Mouse (Mus musculus) heart, embryonic 15.5 days (tissue): ENCODE data around the gene Ppm1m. TPM values are rescaled to one million over a fixed set of nuclear protein-coding genes. Genes with fewer than 3 reads are reported as not detected.

Source experiments
- ATAC-seq: fragments of 200-750 bp; cut with Nextera tagmentation; replicated peaks from 2 replicates; pipeline ENCODE4 v1.8.0; 2017; ENCODE audit warnings: low read depth, moderate TSS enrichment; ENCODE audit not compliant: insufficient number of reproducible peaks, insufficient read depth, low FRiP score
- H3K27ac ChIP-seq: fragments of 300-500 bp; sonication (generic); 2 replicates; pipeline ENCODE4 v1.5.1; 2015; ENCODE audit warnings: mild to moderate bottlenecking, inconsistent platforms
- H3K27me3 ChIP-seq: fragments of 300-500 bp; sonication (generic); 2 replicates; pipeline ENCODE4 v1.6.1; 2015; ENCODE audit warnings: inconsistent platforms
- H3K36me3 ChIP-seq: fragments of 300-500 bp; sonication (generic); 2 replicates; pipeline ENCODE4 v1.6.1; 2015; ENCODE audit warnings: mild to moderate bottlenecking, inconsistent platforms
- H3K4me1 ChIP-seq: fragments of 300-500 bp; sonication (generic); replicated peaks from 2 replicates; pipeline ENCODE4 v1.6.1; 2015; ENCODE audit warnings: inconsistent platforms
- H3K4me2 ChIP-seq: fragments of 300-500 bp; sonication (generic); 2 replicates; pipeline ENCODE4 v1.6.1; 2015; ENCODE audit warnings: inconsistent platforms, mild to moderate bottlenecking, moderate library complexity
- H3K4me3 ChIP-seq: fragments of 300-500 bp; sonication (generic); 2 replicates; pipeline ENCODE4 v1.5.1; 2015; ENCODE audit warnings: mild to moderate bottlenecking, inconsistent platforms
- H3K9ac ChIP-seq: fragments of 300-500 bp; sonication (generic); 2 replicates; pipeline ENCODE4 v1.6.1; 2015; ENCODE audit warnings: mild to moderate bottlenecking, inconsistent platforms
- H3K9me3 ChIP-seq: fragments of 300-500 bp; sonication (generic); replicated peaks from 2 replicates; pipeline ENCODE4 v1.6.1; 2016; ENCODE audit warnings: inconsistent platforms
- WGBS: fragments of 180-500 bp; shearing (Covaris S2); methylation state at CpG from one replicate; pipeline ENCODE4 v1.1.7; 2015; ENCODE audit warnings: mixed read lengths; 5-methylcytosine and 5-hydroxymethylcytosine counted together
- polyA plus RNA-seq: library from polyadenylated mRNA; unstranded; fragments of >200 nt; fragmentation: Nextera tagmentation; extraction: Ambion mirVana; gene quantifications from 2 replicates; pipeline ENCODE4 v1.2.1, GENCODE M21; 2015

Ppm1m gene
- polyA plus RNA-seq, 1 experiment from 2014 or later: 23.1 TPM

DNA sequence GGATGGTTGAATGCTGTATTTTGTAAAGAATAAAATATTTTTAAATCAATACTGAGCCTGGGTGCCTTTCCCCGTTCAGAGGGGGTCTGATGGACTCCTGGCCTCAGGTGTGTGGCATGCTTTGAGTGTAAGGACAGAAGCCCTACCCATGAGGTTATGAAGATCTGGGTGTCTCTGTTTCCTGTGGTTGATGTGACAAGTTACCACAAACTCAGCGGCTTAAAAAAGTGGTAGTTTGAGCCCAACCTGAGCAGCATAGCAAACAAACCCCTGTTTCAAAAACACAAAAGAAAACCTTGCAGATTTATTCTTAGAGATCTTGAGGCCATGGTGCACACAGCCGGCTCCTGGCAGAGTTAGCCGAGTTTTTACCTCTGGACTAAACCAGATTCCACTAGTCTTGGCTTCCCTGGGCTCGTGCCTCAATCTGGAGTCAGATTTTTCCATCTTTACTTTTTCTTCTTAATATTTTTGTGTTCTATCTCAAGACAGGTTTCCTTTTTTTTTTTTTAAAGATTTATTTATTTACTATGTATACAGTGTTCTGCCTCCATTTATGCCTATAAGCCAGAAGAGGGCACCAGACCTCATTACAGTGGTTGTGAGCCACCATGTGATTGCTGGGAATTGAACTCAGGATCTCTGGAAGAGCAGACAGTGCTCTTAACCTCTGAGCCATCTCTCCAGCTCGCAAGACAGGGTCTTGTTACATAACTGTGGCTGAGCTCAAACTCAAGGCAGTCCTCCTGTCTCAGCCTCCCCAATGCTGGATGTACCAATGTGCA, 16.0 kb upstream of the Ppm1m start:
- WGBS: 78% methylated on average over 6 of the region's 6 CpGs
- Histone ChIP-seq H3K27me3 (no peaks in the 10 kb centered on the region), H3K4me3 (no peak overlapping the region), H3K27ac (no peak overlapping the region), H3K36me3 (peaks cover 31% of the 10 kb centered on the region), H3K9ac (no peak overlapping the region), H3K9me3 (no peaks in the 10 kb centered on the region), H3K4me1 (peaks cover 12% of the 10 kb centered on the region), H3K4me2 (no peak overlapping the region)
- ATAC-seq: no peak

DNA sequence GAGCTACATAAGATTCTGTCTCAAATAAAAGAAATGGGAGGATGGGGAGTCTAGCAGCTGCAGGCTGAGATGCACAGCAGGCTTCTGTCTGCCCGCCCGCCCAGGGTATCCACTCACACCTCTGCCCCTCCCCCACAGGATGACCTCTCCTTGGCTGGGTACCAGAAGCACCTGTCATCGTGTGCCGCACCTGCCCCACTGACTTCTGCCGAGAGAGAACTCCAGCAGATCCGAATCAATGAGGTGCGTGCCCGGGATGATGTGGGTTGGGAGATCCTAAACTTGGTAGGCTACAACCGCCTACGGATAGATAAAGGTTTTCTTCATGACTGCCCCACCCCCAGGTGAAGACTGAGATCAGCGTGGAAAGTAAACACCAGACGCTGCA, 13.0 kb upstream of the Ppm1m start:
- Histone ChIP-seq H3K27me3 (no peaks in the 10 kb centered on the region), H3K4me2 (no peak overlapping the region), H3K27ac (no peak overlapping the region), H3K9ac (no peak overlapping the region), H3K4me3 (no peak overlapping the region), H3K4me1 (peaks cover 12% of the 10 kb centered on the region), H3K36me3 (peaks cover 34% of the 10 kb centered on the region), H3K9me3 (no peaks in the 10 kb centered on the region)
- no peak for ATAC-seq
- 84% methylated on average over 12 of the region's 12 CpGs for WGBS

DNA sequence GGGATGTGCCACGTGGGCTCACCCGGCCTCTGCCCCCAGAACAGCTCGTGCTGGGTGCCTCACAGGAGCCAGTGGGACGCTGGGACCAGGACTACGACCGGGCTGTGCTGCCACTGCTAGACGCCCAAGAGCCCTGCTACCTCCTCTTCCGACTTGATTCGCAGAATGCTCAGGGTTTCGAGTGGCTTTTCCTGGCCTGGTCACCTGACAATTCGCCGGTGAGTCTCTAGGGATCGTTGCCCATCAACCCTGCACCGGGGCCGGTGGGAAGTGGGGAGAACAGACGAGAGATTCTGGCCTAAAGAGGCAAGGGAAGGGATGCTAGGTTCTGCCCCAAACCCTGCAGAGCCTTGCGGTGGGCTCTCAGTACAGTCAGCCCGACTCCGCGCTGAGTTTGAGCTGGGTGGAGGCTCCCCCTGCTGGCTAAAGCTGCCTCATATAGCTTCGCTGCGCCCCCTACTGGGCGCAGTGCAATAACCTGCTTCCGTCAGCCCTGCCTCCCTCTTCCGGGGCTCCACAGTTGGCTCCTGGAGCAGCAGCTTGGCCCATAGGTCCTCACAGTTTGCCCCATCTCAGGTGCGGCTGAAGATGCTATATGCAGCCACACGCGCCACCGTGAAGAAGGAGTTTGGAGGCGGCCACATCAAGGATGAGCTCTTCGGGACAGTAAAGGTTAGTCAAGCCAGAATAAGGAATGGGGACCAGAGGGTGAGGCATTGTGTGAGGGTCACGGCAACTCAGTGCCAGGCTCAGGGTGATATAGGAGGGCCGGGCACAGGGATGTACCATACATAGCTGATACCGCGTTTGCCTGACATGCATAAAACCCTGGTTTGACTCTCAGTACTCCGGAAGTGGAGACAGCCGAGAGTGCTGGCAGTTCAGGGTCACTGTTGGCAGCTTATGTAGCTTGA, 12.4 kb upstream of the Ppm1m start:
- Histone ChIP-seq H3K27me3 (no peaks in the 10 kb centered on the region), H3K4me3 (peak overlapping the region; percentile 36), H3K4me2 (peak overlapping the region; percentile 63), H3K27ac (peak overlapping the region; percentile 41; the same call in 1 of the 2 replicates), H3K4me1 (peaks cover 14% of the 10 kb centered on the region), H3K9me3 (no peaks in the 10 kb centered on the region), H3K36me3 (peaks cover 34% of the 10 kb centered on the region), H3K9ac (peak overlapping the region; percentile 46)
- peak; percentile 67 for ATAC-seq
- 22% methylated on average over 37 of the region's 37 CpGs for WGBS

DNA sequence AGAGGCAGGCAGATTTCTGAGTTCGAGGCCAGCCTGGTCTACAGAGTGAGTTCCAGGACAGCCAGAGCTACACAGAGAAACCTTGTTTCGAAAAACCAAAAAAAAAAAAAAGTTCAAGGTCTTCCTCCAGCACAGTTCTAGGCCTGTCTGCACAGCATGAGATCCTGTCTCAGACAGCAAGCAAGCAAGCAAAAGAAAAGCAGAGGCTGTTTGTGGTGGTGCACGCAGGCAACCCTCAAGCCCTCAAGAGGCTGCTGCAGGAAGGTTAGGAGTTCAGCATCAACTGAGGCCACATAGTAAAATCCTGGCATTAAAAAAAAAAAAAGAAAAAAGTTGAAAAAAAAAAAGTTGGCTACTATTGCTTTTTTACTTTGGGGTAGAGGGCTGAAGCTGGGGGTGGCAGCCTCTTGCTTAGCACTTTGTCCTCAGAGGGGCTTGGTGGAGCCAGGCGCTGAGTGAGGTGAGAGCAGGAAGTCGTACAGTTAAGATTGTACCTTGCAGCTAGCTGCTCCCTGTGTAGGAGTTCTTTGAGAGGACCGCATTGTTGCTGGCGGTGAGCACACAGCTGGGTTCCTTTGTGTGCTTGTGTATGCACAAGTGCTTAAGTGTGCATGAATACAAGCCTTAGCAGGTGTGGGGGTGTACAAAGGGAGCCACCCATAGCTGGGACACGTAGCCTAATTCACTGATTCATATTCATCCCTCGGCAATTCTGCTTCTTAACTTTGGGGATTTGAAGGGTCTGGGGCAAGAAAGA, 11.5 kb upstream of the Ppm1m start:
- peak overlapping the region; percentile 46; the same call in 1 of the 2 replicates for H3K9ac ChIP-seq
- WGBS: 62% methylated on average over 9 of the region's 9 CpGs
- H3K4me2 ChIP-seq: peak overlapping the region; percentile 63
- H3K36me3 ChIP-seq: peaks cover 34% of the 10 kb centered on the region
- no peak for ATAC-seq
- H3K4me3 ChIP-seq: peak overlapping the region; percentile 36; the same call in 1 of the 2 replicates
- H3K27me3 ChIP-seq: no peaks in the 10 kb centered on the region
- no peaks in the 10 kb centered on the region for H3K9me3 ChIP-seq
- peaks cover 23% of the 10 kb centered on the region for H3K4me1 ChIP-seq
- peak overlapping the region; percentile 41; the same call in 1 of the 2 replicates for H3K27ac ChIP-seq

DNA sequence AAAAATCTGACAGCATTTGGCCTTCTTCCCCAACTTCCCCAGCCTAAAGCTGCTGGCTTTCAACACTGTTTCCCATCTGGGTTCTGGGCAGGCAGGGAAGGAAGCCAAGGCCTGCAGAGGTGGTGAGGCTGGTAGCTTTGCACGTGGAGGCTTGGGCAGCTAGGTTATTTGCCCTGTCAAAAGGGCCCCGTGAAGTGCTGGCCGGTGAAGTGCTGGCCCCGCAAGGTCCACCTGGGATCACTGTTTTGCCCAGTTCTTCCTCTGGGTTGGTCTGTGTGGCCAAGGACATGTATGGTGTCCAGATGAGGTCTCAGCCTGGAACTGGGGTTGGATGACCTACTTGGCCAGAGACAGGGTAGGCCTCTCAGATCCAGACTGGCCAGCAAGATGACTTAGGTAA, 10.4 kb upstream of the Ppm1m start:
- 88% methylated on average over 4 of the region's 4 CpGs for WGBS
- peaks cover 29% of the 10 kb centered on the region for H3K4me1 ChIP-seq
- H3K4me2 ChIP-seq: no peak overlapping the region
- peaks cover 29% of the 10 kb centered on the region for H3K36me3 ChIP-seq
- ATAC-seq: no peak
- H3K9me3 ChIP-seq: no peaks in the 10 kb centered on the region
- no peak overlapping the region for H3K27ac ChIP-seq
- H3K4me3 ChIP-seq: no peak overlapping the region
- H3K9ac ChIP-seq: no peak overlapping the region
- no peaks in the 10 kb centered on the region for H3K27me3 ChIP-seq

DNA sequence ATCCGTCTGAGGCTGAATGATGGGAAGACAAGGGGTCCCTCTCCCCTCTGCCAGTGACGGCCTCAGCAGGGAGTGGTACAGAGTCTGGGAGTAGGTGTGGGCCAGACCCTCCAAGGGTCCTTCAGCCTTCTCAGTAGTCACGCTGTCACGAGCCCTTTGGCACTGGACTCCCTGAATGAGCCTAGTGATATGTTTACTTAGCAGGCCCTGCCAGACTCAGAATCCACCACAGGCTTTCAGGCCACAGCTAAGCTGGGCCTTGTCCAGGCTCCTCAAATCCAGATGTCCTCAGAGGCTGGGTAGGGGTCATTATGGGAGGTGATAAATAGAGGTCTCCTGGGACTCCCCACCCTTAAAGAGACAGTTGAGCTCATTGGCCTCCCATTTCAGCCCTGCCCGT, 8.6 kb upstream of the Ppm1m start:
- no peak for ATAC-seq
- Histone ChIP-seq H3K27me3 (no peaks in the 10 kb centered on the region), H3K4me1 (peaks cover 47% of the 10 kb centered on the region), H3K9ac (no peak overlapping the region), H3K9me3 (no peaks in the 10 kb centered on the region), H3K36me3 (peaks cover 12% of the 10 kb centered on the region), H3K27ac (no peak overlapping the region), H3K4me2 (no peak overlapping the region), H3K4me3 (no peak overlapping the region)
- WGBS: 79% methylated on average over 5 of the region's 5 CpGs

DNA sequence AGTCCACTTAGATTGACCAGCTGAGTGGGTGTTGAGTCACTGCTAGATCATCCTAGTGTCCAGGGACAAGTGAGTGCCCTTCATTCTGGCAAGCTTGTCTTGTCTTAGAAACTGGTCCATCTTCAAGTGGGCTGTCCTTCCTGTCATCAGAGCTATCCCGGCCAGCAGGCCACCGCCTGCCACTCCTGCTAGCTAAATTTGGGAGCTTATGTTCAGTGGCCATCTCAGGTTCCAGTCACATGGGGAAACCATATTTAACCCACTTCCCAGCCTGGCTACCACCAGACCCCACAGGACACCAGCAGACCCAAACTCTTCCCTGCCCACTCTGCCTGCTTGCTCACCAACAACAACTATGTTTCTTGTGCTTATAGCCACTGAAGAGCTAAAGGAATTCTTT, 7.0 kb upstream of the Ppm1m start:
- Histone ChIP-seq H3K9ac (no peak overlapping the region), H3K4me3 (peak overlapping the region; percentile 23; the same call in 1 of the 2 replicates), H3K9me3 (no peaks in the 10 kb centered on the region), H3K4me1 (peaks cover 45% of the 10 kb centered on the region), H3K27me3 (no peaks in the 10 kb centered on the region), H3K36me3 (peaks cover 3% of the 10 kb centered on the region; the same call in 1 of the 2 replicates), H3K4me2 (peak overlapping the region; percentile 20; the same call in 1 of the 2 replicates), H3K27ac (peak overlapping the region; percentile 47)
- ATAC-seq: no peak
- WGBS: 41% methylated on average over 2 of the region's 2 CpGs

DNA sequence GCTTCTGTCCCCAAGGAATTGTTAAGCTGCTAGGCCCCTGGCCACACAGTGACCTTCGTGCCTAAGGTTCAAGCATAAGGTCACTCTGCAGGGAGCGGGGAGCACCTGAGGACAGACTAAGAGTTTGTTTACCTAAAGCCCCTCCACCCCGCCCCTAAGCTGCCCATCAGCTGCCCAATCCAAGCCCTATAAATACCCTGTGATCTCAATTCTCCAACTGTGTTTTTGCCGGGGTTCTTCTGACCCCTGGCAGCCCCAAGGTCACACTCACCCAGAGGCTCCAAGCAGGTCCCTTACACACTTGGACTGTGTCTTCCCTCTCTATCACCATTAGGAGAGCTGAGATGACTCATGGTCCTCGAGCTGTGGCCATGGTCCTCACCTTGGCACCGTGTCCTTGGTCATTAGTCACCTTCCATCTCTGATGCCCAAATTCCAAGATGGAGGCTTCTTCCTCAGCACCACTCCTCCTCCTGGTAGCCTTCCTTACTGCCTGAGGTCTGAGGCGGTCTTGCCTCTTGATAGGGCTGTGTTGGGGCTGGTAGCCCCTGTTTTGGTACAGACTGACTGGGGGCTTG, 6.3 kb upstream of the Ppm1m start:
- no peak overlapping the region for H3K4me2 ChIP-seq
- 69% methylated on average over 7 of the region's 7 CpGs for whole genome bisulfite sequencing
- H3K36me3 ChIP-seq: peaks cover 3% of the 10 kb centered on the region; the same call in 1 of the 2 replicates
- H3K4me3 ChIP-seq: no peak overlapping the region
- no peaks in the 10 kb centered on the region for H3K27me3 ChIP-seq
- no peak overlapping the region for H3K9ac ChIP-seq
- ATAC-seq: no peak
- H3K9me3 ChIP-seq: no peaks in the 10 kb centered on the region
- peaks cover 40% of the 10 kb centered on the region for H3K4me1 ChIP-seq
- peak overlapping the region; percentile 47 for H3K27ac ChIP-seq

DNA sequence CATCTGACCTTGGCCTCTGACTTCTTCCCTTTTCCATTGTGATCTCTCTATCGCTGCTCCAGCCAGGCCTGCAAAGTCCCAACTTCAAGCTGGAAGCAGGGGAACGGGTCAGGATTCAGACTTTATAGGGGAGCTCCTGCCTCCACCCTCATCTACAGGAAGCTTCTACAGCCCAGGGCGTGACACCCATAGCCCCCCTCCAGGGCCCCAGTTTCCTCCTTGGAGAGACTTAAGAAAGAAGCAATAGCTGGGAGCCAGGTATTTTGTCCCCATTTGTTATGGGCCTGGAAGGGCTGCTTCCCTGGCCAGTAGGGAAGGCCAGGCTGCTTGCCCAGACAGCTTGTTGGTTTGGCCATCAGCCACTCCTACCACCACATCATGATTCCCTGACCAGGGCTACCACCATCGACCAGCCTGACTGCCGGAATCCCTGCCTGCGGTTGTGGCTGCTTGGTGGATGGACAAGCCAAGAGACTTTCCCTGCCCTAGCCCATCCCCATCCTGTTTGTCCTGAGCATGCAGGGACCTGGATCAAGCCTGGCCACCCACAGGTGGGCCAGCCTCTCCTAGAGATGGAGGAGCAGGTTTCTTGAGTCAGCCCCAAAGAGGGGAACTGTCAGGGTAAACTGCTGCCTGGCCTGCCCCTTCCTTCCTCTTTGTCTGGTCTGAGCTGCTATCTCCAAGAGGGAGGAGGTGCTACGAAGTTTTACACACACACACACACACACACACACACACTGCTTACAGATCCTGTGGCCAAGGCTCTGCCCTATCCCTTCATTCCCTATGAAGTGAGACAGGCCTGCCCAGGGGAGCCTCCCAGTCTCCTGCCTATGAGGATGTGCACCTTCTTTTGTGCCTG, 4.7 kb upstream of the Ppm1m start:
- H3K4me1 ChIP-seq: peaks cover 46% of the 10 kb centered on the region
- peak overlapping the region; percentile 87 for H3K4me2 ChIP-seq
- 0 out of 2 replicates have a peak, but pooled peaks cover 3% of the 10 kb centered on the region for H3K36me3 ChIP-seq
- peak overlapping the region; percentile 87 for H3K4me3 ChIP-seq
- H3K27me3 ChIP-seq: no peaks in the 10 kb centered on the region
- peak overlapping the region; percentile 85; the same call in 1 of the 2 replicates for H3K27ac ChIP-seq
- no peak for ATAC-seq
- H3K9me3 ChIP-seq: no peaks in the 10 kb centered on the region
- H3K9ac ChIP-seq: peak overlapping the region; percentile 83; the same call in 1 of the 2 replicates
- WGBS: 59% methylated on average over 7 of the region's 7 CpGs
